Mouse (Mus musculus) olfactory bulb, adult 2 months (tissue): ENCODE results near the gene Galk1. TPM values are rescaled to one million over a fixed set of nuclear protein-coding genes. Genes with fewer than 3 reads are reported as not detected.

Experiments used
- H3K27ac ChIP-seq: fragments of 200-500 bp; 2 replicates; pipeline ENCODE4 v1.5.1; 2012; ENCODE audit warnings: low read depth, low read length; ENCODE audit not compliant: insufficient read depth
- H3K4me1 ChIP-seq: fragments of 200-500 bp; 2 replicates; pipeline ENCODE4 v1.6.1; 2012; ENCODE audit warnings: low read length; ENCODE audit not compliant: control insufficient read depth, insufficient read depth
- H3K4me3 ChIP-seq: fragments of 200-500 bp; 2 replicates; pipeline ENCODE4 v1.5.1; 2012; ENCODE audit warnings: mild to moderate bottlenecking, low read depth, low read length, moderate library complexity; ENCODE audit not compliant: insufficient read depth
- CTCF ChIP-seq: fragments of 200-500 bp; IDR thresholded peaks from 2 replicates; pipeline ENCODE4 v1.5.1; 2012; ENCODE audit warnings: low read depth, mild to moderate bottlenecking, low read length, moderate library complexity; ENCODE audit not compliant: insufficient read depth
- POLR2A ChIP-seq: fragments of 200-500 bp; IDR thresholded peaks from 2 replicates; pipeline ENCODE4 v1.6.1; 2012; ENCODE audit warnings: mild to moderate bottlenecking, low read depth, low read length, moderate library complexity; ENCODE audit not compliant: insufficient read depth
- WGBS: fragments of 180-500 bp; shearing (Covaris S2); methylation state at CpG from one replicate; pipeline ENCODE4 v1.1.7; 2018; 5-methylcytosine and 5-hydroxymethylcytosine counted together
- polyA plus RNA-seq: library from polyadenylated mRNA; stranded (reverse); fragments of >200 nt; gene quantifications from 2 replicates; pipeline ENCODE4 v1.2.4, GENCODE M21; 2012; ENCODE audit warnings: low replicate concordance; ENCODE audit not compliant: missing spikeins, insufficient read depth, insufficient read length

Gene Galk1
- polyA plus RNA-seq, 1 experiment: not detected

DNA sequence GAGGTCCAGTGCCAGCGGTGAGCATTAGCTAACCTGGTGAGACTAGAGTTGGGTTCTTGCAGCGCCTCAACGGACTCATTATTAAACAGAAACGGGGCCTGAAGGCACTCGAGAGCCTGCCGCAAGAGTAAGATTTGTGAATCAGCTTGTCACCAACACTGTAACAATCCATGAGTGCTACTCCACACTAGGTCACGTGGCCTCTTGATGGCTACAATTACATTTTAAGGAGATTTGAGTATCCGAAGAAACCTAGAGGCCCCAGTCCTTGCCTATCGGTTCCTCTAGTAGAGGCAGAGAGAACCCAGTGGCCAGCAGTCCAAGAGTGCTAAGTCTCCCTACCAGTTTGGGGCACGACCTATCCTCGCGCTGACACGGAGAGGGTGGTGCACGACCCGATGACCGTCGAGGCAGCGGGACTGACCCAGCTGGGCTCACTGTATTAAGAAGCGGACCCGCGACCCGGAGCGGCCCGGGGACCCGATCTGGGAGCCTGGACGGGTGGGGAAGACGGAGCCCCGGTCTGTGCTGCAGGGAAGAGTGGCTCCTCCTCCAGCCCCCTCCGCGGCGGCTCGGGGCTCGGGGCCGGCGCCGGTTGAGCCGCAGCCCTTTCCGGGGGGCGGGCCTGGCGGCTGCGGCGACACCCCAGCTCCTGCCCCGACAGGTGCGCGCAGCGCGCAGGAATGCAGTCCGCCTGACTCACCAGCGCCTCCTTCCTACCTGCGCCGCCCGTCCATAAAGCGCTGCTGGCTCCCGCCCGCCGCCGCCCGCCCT lies 38.0 kb downstream of the Galk1 start, which contains the start of gene Itgb4:
Gene Itgb4, plus strand, starts transcription at position 401 of the 774 bp plus-strand sequence.
- H3K27ac ChIP-seq: no peak within 1 kb of the TSS
- peak within 1 kb of the TSS; percentile 22 for H3K4me3 ChIP-seq
- 13% methylated on average over 56 of the region's 58 CpGs for WGBS
- TF ChIP-seq POLR2A (no peak), CTCF (no peak)
- peaks cover 6% of the 10 kb centered on the region; the same call in 1 of the 2 replicates for H3K4me1 ChIP-seq

DNA sequence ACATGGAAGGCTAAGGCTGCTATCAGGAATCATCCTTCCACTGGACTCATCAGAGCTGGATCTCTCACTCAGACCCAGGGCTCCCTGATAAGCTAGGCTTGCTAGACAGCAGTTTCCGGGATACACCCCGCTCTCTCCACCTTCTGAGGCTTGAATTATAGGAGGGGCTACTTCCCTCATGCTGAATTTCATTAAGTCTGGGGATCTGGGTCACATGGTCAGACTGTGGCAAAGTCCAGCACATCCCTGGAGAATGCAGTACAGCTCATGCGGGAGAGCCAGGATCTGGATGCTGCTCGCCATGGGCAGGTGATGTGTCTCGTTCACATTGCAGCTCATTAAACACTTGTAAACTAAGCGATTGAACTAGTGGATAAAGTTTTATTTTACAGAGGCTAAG lies 41.5 kb downstream of the Galk1 start:
- H3K4me3 ChIP-seq: no peak overlapping the region
- WGBS: 82% methylated on average over 6 of the region's 6 CpGs
- TF ChIP-seq CTCF (no peak), POLR2A (no peak)
- H3K27ac ChIP-seq: no peak overlapping the region
- peaks cover 6% of the 10 kb centered on the region; the same call in 1 of the 2 replicates for H3K4me1 ChIP-seq

DNA sequence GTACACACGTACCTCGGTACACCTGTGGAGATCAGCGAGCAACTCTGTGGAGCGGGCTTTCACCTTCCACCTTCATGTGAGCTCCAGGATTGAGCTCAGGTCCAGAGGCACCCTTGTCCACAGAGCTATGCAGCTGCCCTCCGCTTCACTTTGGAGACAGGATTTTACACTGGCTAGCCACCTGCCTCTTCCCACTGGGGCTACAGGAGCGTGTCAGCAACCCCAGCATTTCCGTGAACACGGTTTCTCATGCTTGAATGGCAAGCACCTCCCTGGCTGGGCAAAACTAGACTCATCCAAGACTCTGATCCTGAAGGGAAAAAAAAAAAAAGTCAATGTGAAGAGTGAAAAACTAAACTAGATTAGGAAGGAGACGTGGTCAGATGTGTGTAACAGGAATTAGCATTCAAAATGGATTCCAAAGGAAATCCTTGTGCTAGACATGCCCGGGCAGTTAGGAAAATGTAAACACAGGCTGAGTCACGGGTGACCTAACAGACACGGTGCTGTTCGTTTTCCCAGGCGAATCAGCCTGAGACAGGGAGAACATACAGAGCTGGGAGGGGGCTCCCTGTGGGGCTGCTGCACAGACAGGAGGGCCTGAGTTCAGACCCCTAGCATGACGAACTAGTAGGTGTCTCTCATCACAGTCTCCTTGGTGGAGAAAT lies 42.4 kb downstream of the Galk1 start:
- WGBS: 71% methylated on average over 15 of the region's 15 CpGs
- H3K27ac ChIP-seq: no peak overlapping the region

DNA sequence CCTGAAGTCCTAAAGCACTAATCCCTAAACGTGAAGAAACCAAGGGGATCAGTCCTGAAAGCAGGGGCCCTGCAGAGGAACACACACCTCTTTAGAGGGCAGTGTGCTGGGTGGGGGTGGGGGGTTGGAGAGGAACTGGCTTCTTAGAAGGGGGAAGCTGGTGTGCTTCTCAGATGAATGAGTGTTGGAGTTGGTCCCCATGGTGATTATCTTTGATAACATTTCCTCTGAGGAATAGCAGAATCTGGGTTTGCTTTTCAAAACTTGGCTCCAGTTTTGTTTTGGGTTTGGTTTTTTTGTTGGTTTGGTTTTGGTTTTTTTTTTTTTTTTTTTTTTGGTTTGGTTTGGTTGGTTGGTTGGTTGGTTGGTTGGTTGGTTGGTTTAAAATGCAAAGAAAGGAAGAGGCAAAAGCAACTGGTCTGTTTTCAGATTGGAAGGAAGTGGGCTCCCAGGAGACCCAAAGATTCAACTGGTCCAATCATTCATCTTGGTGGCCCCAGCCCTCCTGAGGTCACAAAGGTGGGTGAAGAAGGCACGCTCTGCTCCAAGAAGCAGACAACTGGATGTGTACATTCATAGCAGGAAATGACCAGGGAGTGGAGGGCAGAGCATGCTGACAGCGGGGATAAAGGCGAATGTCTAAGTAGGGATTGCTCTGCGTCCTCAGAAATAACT lies 43.7 kb downstream of the Galk1 start:
- no peak overlapping the region for H3K27ac ChIP-seq
- WGBS: 73% methylated on average over 5 of the region's 5 CpGs
- no peak for TF ChIP-seq POLR2A
- TF ChIP-seq CTCF: no peak
- no peak overlapping the region for H3K4me3 ChIP-seq
- no peaks in the 10 kb centered on the region for H3K4me1 ChIP-seq

More for the DNA sequence above, 42.4 kb downstream of the Galk1 start:
- TF ChIP-seq POLR2A (no peak), CTCF (no peak)
- peaks cover 6% of the 10 kb centered on the region; the same call in 1 of the 2 replicates for H3K4me1 ChIP-seq
- H3K4me3 ChIP-seq: no peak overlapping the region

DNA sequence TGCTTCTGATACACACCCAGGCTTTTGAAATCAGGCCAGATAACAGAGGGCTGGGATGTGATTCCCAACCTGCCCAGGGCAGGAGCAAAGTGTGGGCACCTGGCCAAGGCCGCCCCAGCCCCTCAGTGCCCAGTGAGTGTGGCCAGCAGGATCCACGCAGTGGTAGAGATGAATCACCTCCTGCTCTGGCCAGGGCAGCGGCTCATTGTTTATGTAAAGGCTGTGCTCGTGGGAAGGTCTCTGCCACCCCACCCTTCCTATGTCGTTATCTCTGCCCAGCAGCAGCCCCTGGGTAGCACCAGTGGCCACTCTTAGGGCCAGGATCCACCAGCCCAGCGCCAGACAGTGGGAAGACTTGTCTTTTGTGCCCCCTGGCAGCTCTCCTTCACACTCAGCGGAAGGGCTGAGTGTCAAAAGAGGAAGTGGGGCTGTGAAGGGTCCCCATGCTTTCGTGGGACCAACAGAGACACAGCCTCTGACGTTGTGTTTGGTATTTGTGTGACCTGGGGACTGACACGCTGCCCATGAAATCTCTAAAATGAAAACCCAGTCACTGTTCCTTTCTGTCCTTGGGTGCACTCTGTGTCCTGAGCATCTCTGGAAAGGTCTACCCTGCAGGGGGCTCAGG lies 47.4 kb downstream of the Galk1 start:
- H3K4me3 ChIP-seq: no peak overlapping the region
- H3K4me1 ChIP-seq: no peaks in the 10 kb centered on the region
- 81% methylated on average over 10 of the region's 10 CpGs for WGBS
- TF ChIP-seq CTCF: no peak
- no peak for TF ChIP-seq POLR2A
- no peak overlapping the region for H3K27ac ChIP-seq

DNA sequence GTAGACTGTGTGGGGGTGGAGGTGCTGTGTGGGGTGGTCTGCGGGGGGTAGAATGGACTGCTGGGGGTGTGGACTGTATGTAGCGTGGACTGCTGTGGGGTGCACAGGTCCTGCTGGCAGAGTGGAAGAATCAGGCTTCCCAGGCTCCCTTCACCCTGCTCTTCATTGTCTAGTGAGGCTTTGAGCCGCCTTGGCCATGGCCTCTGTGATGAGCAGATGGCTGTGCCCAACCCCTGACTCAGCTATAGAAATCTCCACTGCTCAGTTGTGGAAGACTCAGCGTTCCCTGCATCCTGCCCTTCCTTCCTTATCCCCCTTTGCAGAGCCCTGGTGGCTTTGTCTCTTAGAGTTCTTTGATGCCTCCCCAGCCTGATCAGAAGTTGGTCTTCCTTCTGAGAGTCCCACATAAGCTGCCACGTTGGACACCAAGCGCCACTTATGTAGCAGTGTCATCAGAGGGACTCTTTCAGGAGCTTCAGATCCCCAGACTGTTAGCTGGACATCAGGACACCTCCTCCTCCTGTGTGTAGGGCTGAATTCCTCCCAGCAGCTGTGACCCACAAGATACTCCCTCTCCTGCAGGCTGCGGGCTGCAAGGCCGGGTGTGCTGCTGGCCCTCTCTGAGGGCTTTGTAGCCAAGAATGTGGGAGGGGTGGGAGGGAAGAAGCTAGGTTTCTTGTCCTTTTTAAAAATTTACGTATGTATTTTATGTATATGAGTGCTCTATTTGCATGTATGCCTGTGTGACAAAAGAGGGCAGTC lies 49.7 kb downstream of the Galk1 start:
- H3K4me3 ChIP-seq: no peak overlapping the region
- 89% methylated on average over 9 of the region's 9 CpGs for WGBS
- H3K4me1 ChIP-seq: no peaks in the 10 kb centered on the region
- H3K27ac ChIP-seq: no peak overlapping the region
- TF ChIP-seq CTCF (no peak), POLR2A (no peak)

DNA sequence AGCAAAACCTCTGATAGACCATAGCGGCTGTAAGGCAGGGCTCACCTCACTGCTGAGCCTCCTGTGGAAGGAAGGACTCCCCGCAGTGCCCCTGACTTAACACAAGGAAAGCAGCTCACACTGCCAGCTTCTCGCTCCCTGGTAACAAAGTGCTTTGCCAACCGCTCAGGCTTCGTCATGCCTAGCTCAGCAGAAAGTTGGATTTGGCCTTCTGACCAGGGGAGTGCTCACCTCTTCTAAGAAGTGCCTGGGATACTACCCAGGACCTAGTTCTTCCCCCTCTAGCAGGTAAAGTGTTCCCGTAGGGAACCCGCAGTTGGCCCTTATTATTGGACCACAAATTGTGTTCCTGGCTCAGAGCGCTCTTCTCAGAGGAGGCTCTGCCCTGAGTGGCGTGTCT lies 53.5 kb downstream of the Galk1 start:
- WGBS: 84% methylated on average over 9 of the region's 9 CpGs

More for the DNA sequence above, 53.5 kb downstream of the Galk1 start:
- peaks cover 8% of the 10 kb centered on the region; the same call in 1 of the 2 replicates for H3K4me1 ChIP-seq
- H3K4me3 ChIP-seq: no peak overlapping the region
- no peak overlapping the region for H3K27ac ChIP-seq
- TF ChIP-seq CTCF (no peak), POLR2A (no peak)

Other genes starting within 250 kb of the Galk1 start
- gene Tmem94, start 247.3 kb downstream of the Galk1 start, polyA plus RNA-seq: not detected in 2 replicates
- not detected in 2 replicates for gene Caskin2, start 199.1 kb downstream of the Galk1 start, polyA plus RNA-seq
- not detected in 2 replicates for gene Tsen54, start 198.0 kb downstream of the Galk1 start, polyA plus RNA-seq
- gene Llgl2, start 188.7 kb downstream of the Galk1 start, polyA plus RNA-seq: not detected in 2 replicates
- gene Myo15b, start 154.3 kb downstream of the Galk1 start, polyA plus RNA-seq: not detected in 2 replicates
- gene Smim5, start 112.8 kb downstream of the Galk1 start, polyA plus RNA-seq: not detected in 2 replicates
- not detected in 2 replicates for gene Smim6, start 100.7 kb downstream of the Galk1 start, polyA plus RNA-seq
- gene Sap30bp, start 79.4 kb downstream of the Galk1 start, polyA plus RNA-seq: not detected in 2 replicates
- gene Recql5, start 79.2 kb downstream of the Galk1 start, polyA plus RNA-seq: not detected in 2 replicates
- not detected in 2 replicates for gene Itgb4, start 38.0 kb downstream of the Galk1 start, polyA plus RNA-seq
- gene H3f3b, start 15.2 kb upstream of the Galk1 start, polyA plus RNA-seq: 341 and 464 TPM in 2 replicates
- gene Unk, start 17.6 kb upstream of the Galk1 start, polyA plus RNA-seq: 207 TPM in 1 of 2 replicates, not detected in the other
- not detected in 2 replicates for gene Unc13d, start 65.2 kb upstream of the Galk1 start, polyA plus RNA-seq
- 339 TPM in 1 of 2 replicates, not detected in the other for gene Wbp2, start 74.3 kb upstream of the Galk1 start, polyA plus RNA-seq
- gene Trim47, start 114.5 kb upstream of the Galk1 start, polyA plus RNA-seq: not detected in 2 replicates
- gene Trim65, start 118.4 kb upstream of the Galk1 start, polyA plus RNA-seq: not detected in 2 replicates
- gene Mrpl38, start 126.1 kb upstream of the Galk1 start, polyA plus RNA-seq: not detected in 2 replicates
- gene Fbf1, start 155.4 kb upstream of the Galk1 start, polyA plus RNA-seq: 87.6 TPM in 1 of 2 replicates, not detected in the other
- gene Ten1, start 186.1 kb upstream of the Galk1 start, polyA plus RNA-seq: not detected in 2 replicates
- not detected in 2 replicates for gene Acox1, start 186.3 kb upstream of the Galk1 start, polyA plus RNA-seq
- not detected in 2 replicates for gene Evpl, start 225.4 kb upstream of the Galk1 start, polyA plus RNA-seq